Mouse (Mus musculus) spleen, adult 2 months (tissue): ENCODE results near the gene Kprp. TPM values are rescaled to one million over a fixed set of nuclear protein-coding genes. Genes with fewer than 3 reads are reported as not detected.

Experiments
- DNase-seq, 2 experiments: peaks; one replicate each; pipeline versions ENCODE4 v3.0.0 to v3.0.0-alpha.2; 2012 to 2021; ENCODE audit warnings: low spot score in 2 of 2, low read depth in 1 of 2
- H3K27ac ChIP-seq: fragments of 200-500 bp; 2 replicates; pipeline ENCODE4 v1.5.1; 2012; ENCODE audit warnings: low read length, inconsistent platforms; ENCODE audit not compliant: insufficient read depth
- H3K27me3 ChIP-seq: fragments of 200-500 bp; 2 replicates; pipeline ENCODE4 v1.6.1; 2012; ENCODE audit warnings: mild to moderate bottlenecking, moderate library complexity, low read length, inconsistent platforms; ENCODE audit not compliant: control insufficient read depth, insufficient read depth
- H3K36me3 ChIP-seq: fragments of 200-500 bp; 2 replicates; pipeline ENCODE4 v1.6.1; 2012; ENCODE audit warnings: mild to moderate bottlenecking, low read length, inconsistent platforms; ENCODE audit not compliant: control insufficient read depth, insufficient read depth
- H3K4me1 ChIP-seq: fragments of 200-500 bp; 2 replicates; pipeline ENCODE4 v1.6.1; 2011; ENCODE audit warnings: inconsistent platforms; ENCODE audit not compliant: control insufficient read depth, insufficient read depth, insufficient read length
- H3K4me3 ChIP-seq: fragments of 200-500 bp; 2 replicates; pipeline ENCODE4 v1.5.1; 2011; ENCODE audit warnings: mild to moderate bottlenecking, inconsistent platforms; ENCODE audit not compliant: insufficient read depth, insufficient read length; ENCODE audit errors: extremely low read depth
- CTCF ChIP-seq: fragments of 200-500 bp; IDR thresholded peaks from 2 replicates; pipeline ENCODE4 v1.5.1; 2011; ENCODE audit warnings: mild to moderate bottlenecking, inconsistent platforms; ENCODE audit not compliant: insufficient read depth, insufficient read length, insufficient replicate concordance; ENCODE audit errors: extremely low read depth
- POLR2A ChIP-seq: fragments of 200-500 bp; IDR thresholded peaks from 2 replicates; pipeline ENCODE4 v1.6.1; 2011; ENCODE audit warnings: low read depth, low read length, inconsistent platforms
- WGBS: fragments of 180-500 bp; shearing (Covaris S2); methylation state at CpG from one replicate; pipeline ENCODE4 v1.1.7; 2018; 5-methylcytosine and 5-hydroxymethylcytosine counted together
- polyA plus RNA-seq: library from polyadenylated mRNA; depleted of rRNA; stranded (reverse); fragments of >200 nt; gene quantifications from 2 replicates; pipeline ENCODE4 v1.2.3, GENCODE M21; 2012; rRNA removed

The Kprp gene
- polyA plus RNA-seq, 1 experiment: not detected

GRCm38 (mm10) chr3:92807791-92808190 is 19.3 kb downstream of the Kprp start, which contains the start of gene Lce1k:
Gene Lce1k (minus strand): TSS chr3:92807891.
- Histone ChIP-seq H3K36me3 (no peaks in the 10 kb centered on the region), H3K4me1 (no peaks in the 10 kb centered on the region), H3K4me3 (no peak within 1 kb of the TSS), H3K27me3 (no peaks in the 10 kb centered on the region), H3K27ac (no peak within 1 kb of the TSS)
- no peak for DNase-seq
- TF ChIP-seq POLR2A (no peak), CTCF (no peak)

- WGBS: 82% methylated on average over 1 of the region's 1 CpGs
- TF ChIP-seq CTCF (no peak), POLR2A (no peak)
Measured at GRCm38 (mm10) chr3:92790414-92790813, 36.6 kb downstream of the Kprp start, which contains the start of gene Lce1j. Gene Lce1j (minus strand): TSS chr3:92790514.

GRCm38 (mm10) chr3:92778799-92779198 is 48.2 kb downstream of the Kprp start, which contains the start of gene Lce1i:
Gene Lce1i (minus strand): TSS chr3:92778899.
- H3K36me3 ChIP-seq: no peaks in the 10 kb centered on the region
- no peaks in the 10 kb centered on the region for H3K4me1 ChIP-seq
- H3K27ac ChIP-seq: no peak within 1 kb of the TSS
- 63% methylated on average over 1 of the region's 1 CpGs for WGBS
- no peak for DNase-seq
- H3K27me3 ChIP-seq: no peaks in the 10 kb centered on the region
- TF ChIP-seq CTCF: no peak
- TF ChIP-seq POLR2A: no peak
- H3K4me3 ChIP-seq: no peak within 1 kb of the TSS

More at GRCm38 (mm10) chr3:92790414-92790813, 36.6 kb downstream of the Kprp start, which contains the start of gene Lce1j:
- Histone ChIP-seq H3K4me3 (no peak within 1 kb of the TSS), H3K4me1 (no peaks in the 10 kb centered on the region), H3K27ac (no peak within 1 kb of the TSS), H3K36me3 (no peaks in the 10 kb centered on the region), H3K27me3 (no peaks in the 10 kb centered on the region)
- no peak for DNase-seq

Other genes with a start within 250 kb of the Kprp start
- not detected in 2 replicates for gene Smcp, start 238.2 kb downstream of the Kprp start, polyA plus RNA-seq
- gene 2210017I01Rik, start 219.8 kb downstream of the Kprp start, polyA plus RNA-seq: not detected in 2 replicates
- not detected in 2 replicates for gene Lce6a, start 205.6 kb downstream of the Kprp start, polyA plus RNA-seq
- gene Lce1a1, start 178.9 kb downstream of the Kprp start, polyA plus RNA-seq: not detected in 2 replicates
- gene Lce1b, start 170.3 kb downstream of the Kprp start, polyA plus RNA-seq: not detected in 2 replicates
- not detected in 2 replicates for gene Lce1a2, start 156.9 kb downstream of the Kprp start, polyA plus RNA-seq
- gene Lce1c, start 148.0 kb downstream of the Kprp start, polyA plus RNA-seq: not detected in 2 replicates
- gene Lce1d, start 140.0 kb downstream of the Kprp start, polyA plus RNA-seq: not detected in 2 replicates
- not detected in 2 replicates for gene Lce1e, start 118.2 kb downstream of the Kprp start, polyA plus RNA-seq
- gene Lce1f, start 106.9 kb downstream of the Kprp start, polyA plus RNA-seq: not detected in 2 replicates
- gene Gm38119, start 88.2 kb downstream of the Kprp start, polyA plus RNA-seq: not detected in 2 replicates
- gene Lce1g, start 74.9 kb downstream of the Kprp start, polyA plus RNA-seq: not detected in 2 replicates
- not detected in 2 replicates for gene Lce1h, start 62.2 kb downstream of the Kprp start, polyA plus RNA-seq
- gene Lce1i, start 48.3 kb downstream of the Kprp start, polyA plus RNA-seq: not detected in 2 replicates
- gene Lce1j, start 36.7 kb downstream of the Kprp start, polyA plus RNA-seq: not detected in 2 replicates
- not detected in 2 replicates for gene Lce1k, start 19.4 kb downstream of the Kprp start, polyA plus RNA-seq
- gene Lce1l, start 24.0 kb upstream of the Kprp start, polyA plus RNA-seq: not detected in 2 replicates
- gene 2310050C09Rik, start 43.0 kb upstream of the Kprp start, polyA plus RNA-seq: not detected in 2 replicates
- not detected in 2 replicates for gene Lce3a, start 99.0 kb upstream of the Kprp start, polyA plus RNA-seq
- gene Lce3b, start 105.7 kb upstream of the Kprp start, polyA plus RNA-seq: not detected in 2 replicates
- not detected in 2 replicates for gene Lce3c, start 117.2 kb upstream of the Kprp start, polyA plus RNA-seq
- gene Lce3d, start 130.1 kb upstream of the Kprp start, polyA plus RNA-seq: not detected in 2 replicates
- gene Lce3e, start 139.8 kb upstream of the Kprp start, polyA plus RNA-seq: not detected in 2 replicates
- gene Lce3f, start 165.0 kb upstream of the Kprp start, polyA plus RNA-seq: not detected in 2 replicates
- gene Crct1, start 188.4 kb upstream of the Kprp start, polyA plus RNA-seq: not detected in 2 replicates
- not detected in 2 replicates for gene Lce1m, start 191.8 kb upstream of the Kprp start, polyA plus RNA-seq
- not detected in 2 replicates for gene Gm4858, start 241.6 kb upstream of the Kprp start, polyA plus RNA-seq